Mouse (Mus musculus) thymus, adult 2 months (tissue): ENCODE results near the gene Clasp2. TPM values are rescaled to one million over a fixed set of nuclear protein-coding genes. Genes with fewer than 3 reads are reported as not detected.
"Not testable (repeated sequence)": the region's sequence is repeated elsewhere in the genome, so short reads cannot be mapped to it uniquely, and the experiment has no call there.

Experiments used
- DNase-seq: peaks from one replicate; pipeline ENCODE4 v3.0.0; 2021
- H3K27ac ChIP-seq: fragments of 200-500 bp; 2 replicates; pipeline ENCODE4 v1.5.1; 2012; ENCODE audit warnings: low read length, control low read depth; ENCODE audit not compliant: control insufficient read depth, insufficient read depth
- H3K27me3 ChIP-seq: fragments of 200-500 bp; 2 replicates; pipeline ENCODE4 v1.6.1; 2012; ENCODE audit warnings: mild to moderate bottlenecking, low read length, moderate library complexity, mixed read lengths; ENCODE audit not compliant: control insufficient read depth, insufficient read depth
- H3K36me3 ChIP-seq: fragments of 200-500 bp; 2 replicates; pipeline ENCODE4 v1.6.1; 2012; ENCODE audit warnings: mild to moderate bottlenecking, low read length, moderate library complexity; ENCODE audit not compliant: control insufficient read depth, insufficient read depth
- H3K4me1 ChIP-seq: fragments of 200-500 bp; replicated peaks from 2 replicates; pipeline ENCODE4 v1.6.1; 2012; ENCODE audit warnings: low read length; ENCODE audit not compliant: control insufficient read depth, insufficient read depth
- H3K4me3 ChIP-seq: fragments of 200-500 bp; 2 replicates; pipeline ENCODE4 v1.5.1; 2012; ENCODE audit warnings: mild to moderate bottlenecking, low read length, control low read depth, moderate library complexity; ENCODE audit not compliant: control insufficient read depth, insufficient read depth
- CTCF ChIP-seq: fragments of 200-500 bp; IDR thresholded peaks from 2 replicates; pipeline ENCODE4 v1.5.1; 2012; ENCODE audit warnings: mild to moderate bottlenecking, control low read depth, low read length, moderate library complexity, borderline replicate concordance; ENCODE audit not compliant: control insufficient read depth, poor library complexity, insufficient read depth; ENCODE audit errors: extremely low read depth
- POLR2A ChIP-seq: fragments of 200-500 bp; IDR thresholded peaks from 2 replicates; pipeline ENCODE4 v1.6.1; 2012; ENCODE audit warnings: mild to moderate bottlenecking, low read length, control low read depth, moderate library complexity; ENCODE audit not compliant: control insufficient read depth, poor library complexity, insufficient read depth; ENCODE audit errors: extremely low read depth
- WGBS: fragments of 180-500 bp; shearing (Covaris S2); methylation state at CpG from one replicate; pipeline ENCODE4 v1.1.7; 2018; 5-methylcytosine and 5-hydroxymethylcytosine counted together
- polyA plus RNA-seq: library from polyadenylated mRNA; depleted of rRNA; stranded (reverse); fragments of >200 nt; gene quantifications from 2 replicates; pipeline ENCODE4 v1.2.3, GENCODE M21; 2012

Gene Clasp2
- polyA plus RNA-seq, 1 experiment, result 12.6 TPM

GRCm38 (mm10) chr9:113710871-113711270 lies 30.4 kb upstream of the Clasp2 start:
- Histone ChIP-seq H3K4me1 (peaks cover 8% of the 10 kb centered on the region), H3K36me3 (no peaks in the 10 kb centered on the region), H3K4me3 (no peak overlapping the region), H3K27me3 (no peaks in the 10 kb centered on the region), H3K27ac (no peak overlapping the region)
- 94% methylated on average over 12 of the region's 12 CpGs for WGBS
- no peak for TF ChIP-seq CTCF
- DNase-seq, result no peak

- no peaks in the 10 kb centered on the region for H3K36me3 ChIP-seq
- no peak overlapping the region for H3K27ac ChIP-seq
- H3K4me3 ChIP-seq, result no peak overlapping the region
- no peak for DNase-seq
- no peak for TF ChIP-seq POLR2A
- TF ChIP-seq CTCF, result no peak
- H3K4me1 ChIP-seq, result no peaks in the 10 kb centered on the region
- 71% methylated on average over 5 of the region's 5 CpGs for WGBS
- H3K27me3 ChIP-seq, result no peaks in the 10 kb centered on the region
These were observed 22.2 kb upstream of the Clasp2 start for GRCm38 (mm10) chr9:113719063-113719462.

GRCm38 (mm10) chr9:113724646-113725045 lies 16.6 kb upstream of the Clasp2 start:
- Histone ChIP-seq H3K27me3 (no peaks in the 10 kb centered on the region), H3K4me3 (no peak overlapping the region), H3K4me1 (peaks cover 3% of the 10 kb centered on the region; the same call in 1 of the 2 replicates), H3K27ac (no peak overlapping the region), H3K36me3 (no peaks in the 10 kb centered on the region)
- 89% methylated on average over 15 of the region's 15 CpGs for WGBS
- TF ChIP-seq CTCF, result no peak
- TF ChIP-seq POLR2A, result no peak
- DNase-seq, result no peak

- WGBS, result 61% methylated on average over 5 of the region's 5 CpGs
- not testable (repeated sequence) for H3K27me3 ChIP-seq, H3K4me1 ChIP-seq, H3K27ac ChIP-seq, H3K4me3 ChIP-seq, DNase-seq, H3K36me3 ChIP-seq
These were observed 15.7 kb upstream of the Clasp2 start for GRCm38 (mm10) chr9:113725609-113726008.

- 95% methylated on average over 3 of the region's 3 CpGs for WGBS
- TF ChIP-seq CTCF (no peak), POLR2A (no peak)
These were observed 15.1 kb upstream of the Clasp2 start for GRCm38 (mm10) chr9:113726131-113726530.

GRCm38 (mm10) chr9:113726991-113727680 lies 14.1 kb upstream of the Clasp2 start:
- H3K27ac ChIP-seq, result no peak overlapping the region

More at GRCm38 (mm10) chr9:113726131-113726530, 15.1 kb upstream of the Clasp2 start:
- DNase-seq, result no peak
- no peaks in the 10 kb centered on the region for H3K36me3 ChIP-seq
- H3K4me3 ChIP-seq, result no peak overlapping the region
- no peak overlapping the region for H3K27ac ChIP-seq
- H3K27me3 ChIP-seq, result no peaks in the 10 kb centered on the region
- H3K4me1 ChIP-seq, result peaks cover 3% of the 10 kb centered on the region; the same call in 1 of the 2 replicates

GRCm38 (mm10) chr9:113731540-113731939 lies 9.7 kb upstream of the Clasp2 start:
- DNase-seq, result no peak
- 95% methylated on average over 3 of the region's 3 CpGs for whole genome bisulfite sequencing
- H3K4me3 ChIP-seq, result no peak overlapping the region
- TF ChIP-seq POLR2A (no peak), CTCF (no peak)
- H3K4me1 ChIP-seq, result peaks cover 3% of the 10 kb centered on the region; the same call in 1 of the 2 replicates
- no peaks in the 10 kb centered on the region for H3K36me3 ChIP-seq
- H3K27ac ChIP-seq, result no peak overlapping the region
- no peaks in the 10 kb centered on the region for H3K27me3 ChIP-seq

More at GRCm38 (mm10) chr9:113726991-113727680, 14.1 kb upstream of the Clasp2 start:
- Histone ChIP-seq H3K4me3 (no peak overlapping the region), H3K4me1 (peaks cover 3% of the 10 kb centered on the region; the same call in 1 of the 2 replicates), H3K36me3 (no peaks in the 10 kb centered on the region), H3K27me3 (no peaks in the 10 kb centered on the region)
- WGBS, result 70% methylated on average over 18 of the region's 18 CpGs
- TF ChIP-seq CTCF (no peak), POLR2A (no peak)
- no peak for DNase-seq
